Mouse (Mus musculus) kidney, postnatal 0 days (tissue): Measurements from ENCODE around the gene Bloc1s5. TPM values are rescaled to one million over a fixed set of nuclear protein-coding genes. Genes with fewer than 3 reads are reported as not detected.

ENCODE experiments used
- ATAC-seq: fragments of 200-750 bp; cut with Nextera tagmentation; replicated peaks from 2 replicates; pipeline ENCODE4 v1.8.0; 2017; ENCODE audit warnings: low read depth, moderate number of reproducible peaks, moderate TSS enrichment, moderate library complexity; ENCODE audit not compliant: low FRiP score
- DNase-seq: peaks from one replicate; pipeline ENCODE4 v3.0.0-alpha.2; 2016; ENCODE audit warnings: low spot score
- H3K27ac ChIP-seq: fragments of 300-500 bp; sonication (generic); 2 replicates; pipeline ENCODE4 v1.5.1; 2014; ENCODE audit warnings: mild to moderate bottlenecking
- H3K27me3 ChIP-seq: fragments of 300-500 bp; sonication (generic); 2 replicates; pipeline ENCODE4 v1.6.1; 2014; ENCODE audit warnings: low read length, mixed read lengths; ENCODE audit not compliant: insufficient read depth
- H3K36me3 ChIP-seq: fragments of 300-500 bp; sonication (generic); 2 replicates; pipeline ENCODE4 v1.6.1; 2014; ENCODE audit warnings: low read length, mixed read lengths; ENCODE audit not compliant: insufficient read depth
- H3K4me1 ChIP-seq: fragments of 300-500 bp; sonication (generic); replicated peaks from 2 replicates; pipeline ENCODE4 v1.6.1; 2014; ENCODE audit warnings: antibody characterized with exemption, low read length, mixed read lengths; ENCODE audit not compliant: insufficient read depth
- H3K4me2 ChIP-seq: fragments of 300-500 bp; sonication (generic); 2 replicates; pipeline ENCODE4 v1.6.1; 2014; ENCODE audit warnings: mild to moderate bottlenecking, low read length, moderate library complexity, mixed read lengths
- H3K4me3 ChIP-seq: fragments of 300-500 bp; sonication (generic); replicated peaks from 2 replicates; pipeline ENCODE4 v1.5.1; 2014; ENCODE audit warnings: low read depth, low read length
- H3K9ac ChIP-seq: fragments of 300-500 bp; sonication (generic); 2 replicates; pipeline ENCODE4 v1.6.1; 2014; ENCODE audit warnings: low read depth, low read length
- H3K9me3 ChIP-seq: fragments of 300-500 bp; sonication (generic); replicated peaks from 2 replicates; pipeline ENCODE4 v1.6.1; 2016; ENCODE audit warnings: low read length, inconsistent platforms, mixed read lengths
- CTCF ChIP-seq: IDR thresholded peaks from 2 replicates; pipeline ENCODE4 v1.5.1; 2016; ENCODE audit warnings: antibody characterized with exemption, low read depth, mild to moderate bottlenecking, moderate library complexity
- WGBS: fragments of 180-500 bp; shearing (Covaris S2); extraction: QIAGEN DNeasy Blood & Tissue Kit; methylation state at CpG from one replicate; pipeline ENCODE4 v1.1.7; 2014; 5-methylcytosine and 5-hydroxymethylcytosine counted together
- polyA plus RNA-seq: library from polyadenylated mRNA; unstranded; fragments of >200 nt; fragmentation: Nextera tagmentation; extraction: Ambion mirVana; gene quantifications from 2 replicates; pipeline ENCODE4 v1.2.1, GENCODE M21; 2015

The Bloc1s5 gene
- polyA plus RNA-seq, 1 experiment from 2014 or later, result 21.8 TPM

DNA sequence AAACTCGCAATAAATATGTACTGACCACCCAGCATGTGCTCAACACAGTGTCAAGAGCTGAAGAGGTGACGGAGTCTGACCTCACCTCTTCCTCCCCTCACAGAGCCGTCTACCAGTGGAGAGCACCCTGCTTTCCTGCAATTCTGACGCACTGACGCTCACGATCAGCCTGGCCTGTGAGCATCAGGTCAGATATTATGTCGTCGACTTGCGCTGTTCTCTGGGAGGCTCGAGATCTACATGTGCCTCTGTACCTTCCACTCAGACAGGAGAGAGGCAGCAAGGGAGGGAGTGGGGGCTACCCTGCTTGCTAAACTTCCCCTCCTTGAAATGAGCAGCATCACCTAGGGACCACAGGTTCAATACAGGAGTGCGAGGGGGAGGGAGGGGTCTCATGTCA is 3.8 kb upstream of the Bloc1s5 start:
- Histone ChIP-seq H3K27me3 (no peaks in the 10 kb centered on the region), H3K27ac (no peak overlapping the region), H3K4me2 (no peak overlapping the region), H3K36me3 (no peaks in the 10 kb centered on the region), H3K9ac (no peak overlapping the region), H3K4me3 (no peak overlapping the region), H3K4me1 (no peaks in the 10 kb centered on the region), H3K9me3 (no peaks in the 10 kb centered on the region)
- no peak for ATAC-seq
- no peak for DNase-seq
- no peak for TF ChIP-seq CTCF
- 68% methylated on average over 11 of the region's 11 CpGs for WGBS

- peaks cover 6% of the 10 kb centered on the region; the same call in 1 of the 2 replicates for H3K36me3 ChIP-seq
- WGBS, result 1% methylated on average over 19 of the region's 19 CpGs
- no peak for DNase-seq
- H3K9ac ChIP-seq, result peak overlapping the region; percentile 84
- no peaks in the 10 kb centered on the region for H3K4me1 ChIP-seq
- H3K9me3 ChIP-seq, result no peaks in the 10 kb centered on the region
- peak; percentile 65 for ATAC-seq
- peak overlapping the region; percentile 62 for H3K27ac ChIP-seq
- no peaks in the 10 kb centered on the region for H3K27me3 ChIP-seq
- TF ChIP-seq CTCF, result no peak
- peak overlapping the region; percentile 90 for H3K4me3 ChIP-seq
- peak overlapping the region; percentile 88 for H3K4me2 ChIP-seq
Observed at GRCm38 (mm10) chr13:38634256-38634799, 581 bp downstream of the Bloc1s5 start.

DNA sequence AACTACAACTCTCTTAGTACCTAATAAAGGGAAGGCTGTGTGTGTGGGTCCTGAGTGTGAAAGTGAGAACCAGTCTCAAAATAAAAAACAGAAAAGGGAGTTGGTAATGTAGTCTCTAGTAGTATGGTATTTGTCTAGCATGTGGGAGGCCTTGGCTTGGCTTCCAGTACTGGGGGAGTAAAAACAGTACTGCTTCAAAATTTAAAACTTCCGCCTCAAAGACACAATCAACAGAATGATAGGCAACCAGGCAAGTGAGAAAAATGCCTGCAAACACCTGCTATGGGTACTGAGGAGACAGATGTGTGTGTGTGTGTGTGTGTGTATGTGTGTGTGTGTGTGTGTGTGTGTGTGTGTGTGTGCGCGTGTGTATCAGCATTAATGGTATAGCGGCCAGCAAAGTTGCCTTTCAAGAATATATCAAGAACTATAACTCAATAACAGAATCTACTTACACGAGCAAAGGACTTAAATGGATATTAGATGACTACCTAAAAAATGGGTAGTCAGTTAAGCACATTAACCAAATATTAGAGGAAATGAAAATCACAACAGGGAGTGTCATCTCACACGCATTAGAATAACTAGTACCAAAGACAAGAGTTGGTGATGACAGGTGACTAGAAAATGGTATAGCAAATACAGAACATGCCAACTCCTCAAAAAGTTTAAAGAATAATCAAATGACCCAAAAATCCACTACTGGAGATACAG is 1.5 kb downstream of the Bloc1s5 start:
- TF ChIP-seq CTCF, result no peak
- H3K4me3 ChIP-seq, result no peak overlapping the region
- H3K36me3 ChIP-seq, result peaks cover 6% of the 10 kb centered on the region; the same call in 1 of the 2 replicates
- no peak overlapping the region for H3K27ac ChIP-seq
- DNase-seq (no peak), ATAC-seq (no peak)
- H3K9me3 ChIP-seq, result no peaks in the 10 kb centered on the region
- H3K4me1 ChIP-seq, result no peaks in the 10 kb centered on the region
- H3K9ac ChIP-seq, result peak overlapping the region; percentile 84; the same call in 1 of the 2 replicates
- peak overlapping the region; percentile 88 for H3K4me2 ChIP-seq
- WGBS, result 90% methylated on average over 6 of the region's 6 CpGs
- no peaks in the 10 kb centered on the region for H3K27me3 ChIP-seq

DNA sequence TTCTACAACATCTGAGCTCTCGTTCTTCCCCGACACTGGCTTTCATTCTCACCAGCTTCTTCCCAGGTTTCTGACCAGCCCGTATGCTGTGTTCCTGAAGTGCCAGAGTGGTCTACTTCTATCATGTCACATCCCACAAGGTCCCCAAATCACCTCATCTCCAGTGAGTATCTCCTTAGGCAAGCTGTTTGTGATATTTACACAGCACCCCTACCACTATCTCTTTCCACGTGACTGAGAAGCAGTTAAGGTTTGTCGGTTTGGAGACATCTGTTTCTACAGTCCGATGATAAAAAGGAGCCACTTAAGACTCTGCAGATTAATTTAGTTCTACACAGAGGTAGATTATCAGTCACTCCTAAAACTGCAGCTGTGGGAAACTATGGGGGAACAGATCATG is 2.4 kb downstream of the Bloc1s5 start:
- Histone ChIP-seq H3K27me3 (no peaks in the 10 kb centered on the region), H3K36me3 (peaks cover 6% of the 10 kb centered on the region; the same call in 1 of the 2 replicates), H3K27ac (no peak overlapping the region), H3K4me2 (no peak overlapping the region), H3K4me3 (no peak overlapping the region), H3K9ac (no peak overlapping the region), H3K9me3 (no peaks in the 10 kb centered on the region), H3K4me1 (no peaks in the 10 kb centered on the region)
- ATAC-seq (no peak), DNase-seq (no peak)
- 81% methylated on average over 6 of the region's 6 CpGs for WGBS
- TF ChIP-seq CTCF, result no peak

DNA sequence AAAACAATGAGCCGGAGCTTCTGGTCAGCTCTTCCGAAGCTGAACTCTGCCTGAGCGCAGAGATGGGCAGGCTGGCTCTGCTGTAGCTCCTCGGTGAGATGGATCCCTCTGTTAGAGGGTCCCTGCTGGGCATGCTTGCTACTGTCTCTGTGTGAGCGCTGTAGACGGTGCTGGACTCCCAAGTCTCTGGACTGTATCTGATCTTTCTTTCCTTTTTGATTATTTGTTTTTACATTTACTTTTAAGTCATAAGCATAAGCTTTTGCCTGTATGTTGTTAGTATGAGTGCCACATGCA is 8.7 kb downstream of the Bloc1s5 start:
- H3K9me3 ChIP-seq, result no peaks in the 10 kb centered on the region
- no peak for DNase-seq
- no peaks in the 10 kb centered on the region for H3K4me1 ChIP-seq
- no peak overlapping the region for H3K4me2 ChIP-seq
- H3K9ac ChIP-seq, result no peak overlapping the region
- no peak overlapping the region for H3K4me3 ChIP-seq
- no peaks in the 10 kb centered on the region for H3K27me3 ChIP-seq
- no peak overlapping the region for H3K27ac ChIP-seq
- H3K36me3 ChIP-seq, result peaks cover 6% of the 10 kb centered on the region; the same call in 1 of the 2 replicates
- WGBS, result 37% methylated on average over 6 of the region's 6 CpGs
- TF ChIP-seq CTCF, result no peak
- no peak for ATAC-seq

DNA sequence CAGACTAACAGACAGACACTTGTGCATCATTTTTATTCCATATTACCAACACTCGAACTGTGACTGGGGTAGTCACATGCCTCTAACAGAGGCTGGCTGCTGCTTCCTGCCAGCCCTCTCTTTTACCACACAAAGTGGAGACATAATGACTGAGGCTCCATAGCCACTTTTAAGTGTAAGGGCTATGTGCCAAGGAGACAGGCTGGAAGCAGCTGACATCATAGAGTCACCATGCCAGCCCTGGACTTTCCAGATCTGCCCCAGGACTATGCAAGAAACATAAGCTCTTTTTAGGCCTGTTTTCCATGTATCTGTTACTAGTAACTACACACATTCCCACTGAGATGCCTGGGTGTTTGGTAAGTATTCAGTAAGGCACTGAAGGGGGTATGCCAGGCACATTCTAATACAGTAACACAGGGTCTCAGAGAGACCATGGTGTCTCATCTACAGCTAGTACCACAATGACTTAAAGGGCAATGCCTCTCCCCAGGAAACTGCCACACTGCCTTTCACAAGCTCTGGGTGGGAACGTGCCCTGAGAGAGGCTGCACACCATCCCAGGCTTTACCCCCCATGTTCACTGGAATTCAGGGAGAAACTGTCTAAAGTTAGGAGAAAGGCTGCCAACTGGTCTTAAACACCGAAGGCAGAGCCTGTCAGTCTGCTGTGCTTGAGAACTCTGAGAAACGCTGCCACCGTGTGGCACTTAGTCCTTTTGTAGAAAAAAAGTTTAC is 9.2 kb downstream of the Bloc1s5 start:
- H3K27me3 ChIP-seq, result no peaks in the 10 kb centered on the region
- no peak overlapping the region for H3K9ac ChIP-seq
- DNase-seq (peak; percentile 74), ATAC-seq (no peak)
- no peak overlapping the region for H3K4me2 ChIP-seq
- no peak overlapping the region for H3K27ac ChIP-seq
- TF ChIP-seq CTCF, result peak; percentile 60
- peaks cover 6% of the 10 kb centered on the region; the same call in 1 of the 2 replicates for H3K36me3 ChIP-seq
- H3K4me1 ChIP-seq, result no peaks in the 10 kb centered on the region
- no peaks in the 10 kb centered on the region for H3K9me3 ChIP-seq
- no peak overlapping the region for H3K4me3 ChIP-seq
- WGBS, result 24% methylated on average over 5 of the region's 5 CpGs
